Mouse (Mus musculus): ENCODE data around the gene Fam133b. TPM values are rescaled to one million over a fixed set of nuclear protein-coding genes. Genes with fewer than 3 reads are reported as not detected.
"Not testable (repeated sequence)": the region's sequence is repeated elsewhere in the genome, so short reads cannot be mapped to it uniquely, and the experiment has no call there.

Gene Fam133b
- polyA plus RNA-seq, 1 experiment from 2014 or later: 38.0 TPM

- peaks cover 100% of the 10 kb centered on the region for H3K36me3 ChIP-seq (replicated peaks)
- no peaks in the 10 kb centered on the region for H3K4me1 ChIP-seq
- peaks cover 6% of the 10 kb centered on the region; the same call in 1 of the 2 replicates for H3K9me3 ChIP-seq
- no peaks in the 10 kb centered on the region for H3K27me3 ChIP-seq (replicated peaks; ENCODE audit: low read depth, poor library complexity, severe bottlenecking)
- DNase-seq (ENCODE audit: low spot score): no peak
- H3K4me3 ChIP-seq: no peak overlapping the region
- no peak overlapping the region for H3K27ac ChIP-seq (replicated peaks)
- WGBS: 92% methylated on average over 2 of the region's 2 CpGs
These were observed 34.3 kb downstream of the Fam133b start for GRCm38 (mm10) chr5:3577939-3578338.

- Histone ChIP-seq H3K27me3 (replicated peaks; ENCODE audit: low read depth, poor library complexity, severe bottlenecking) (no peaks in the 10 kb centered on the region), H3K36me3 (replicated peaks) (peaks cover 100% of the 10 kb centered on the region)
- WGBS: 95% methylated on average over 7 of the region's 7 CpGs
These were observed 35.4 kb downstream of the Fam133b start for GRCm38 (mm10) chr5:3579066-3579465.

GRCm38 (mm10) chr5:3595693-3596398 lies 52.2 kb downstream of the Fam133b start, which contains the start of gene Pex1:
TSS of gene Pex1 (plus strand) at chr5:3596066.
- Histone ChIP-seq H3K9me3 (no peaks in the 10 kb centered on the region), H3K27me3 (replicated peaks; ENCODE audit: low read depth, poor library complexity, severe bottlenecking) (no peaks in the 10 kb centered on the region), H3K4me1 (peaks cover 18% of the 10 kb centered on the region), H3K4me3 (peak within 1 kb of the TSS; percentile 93), H3K27ac (replicated peaks) (peak within 1 kb of the TSS; percentile 84), H3K36me3 (replicated peaks) (peaks cover 19% of the 10 kb centered on the region)
- DNase-seq (ENCODE audit: low spot score): peak; percentile 97
- under 1% methylated on average over 50 of the region's 50 CpGs for WGBS

More at GRCm38 (mm10) chr5:3579066-3579465, 35.4 kb downstream of the Fam133b start:
- H3K9me3 ChIP-seq: peaks cover 6% of the 10 kb centered on the region; the same call in 1 of the 2 replicates
- no peaks in the 10 kb centered on the region for H3K4me1 ChIP-seq
- no peak overlapping the region for H3K27ac ChIP-seq (replicated peaks)
- no peak for DNase-seq (ENCODE audit: low spot score)
- no peak overlapping the region for H3K4me3 ChIP-seq

- Histone ChIP-seq H3K4me1 (peaks cover 18% of the 10 kb centered on the region), H3K36me3 (replicated peaks) (peaks cover 14% of the 10 kb centered on the region), H3K9me3 (no peaks in the 10 kb centered on the region), H3K27me3 (replicated peaks; ENCODE audit: low read depth, poor library complexity, severe bottlenecking) (no peaks in the 10 kb centered on the region), H3K4me3 (peak within 1 kb of the TSS; percentile 93), H3K27ac (replicated peaks) (peak within 1 kb of the TSS; percentile 84)
- under 1% methylated on average over 31 of the region's 31 CpGs for whole genome bisulfite sequencing
- DNase-seq (ENCODE audit: low spot score): peak; percentile 84
These were observed 52.8 kb downstream of the Fam133b start, which contains the start of gene Rbm48 for GRCm38 (mm10) chr5:3596399-3596766. TSS of gene Rbm48 (minus strand) at chr5:3596585.

- peak overlapping the region; percentile 93 for H3K4me3 ChIP-seq
- no peaks in the 10 kb centered on the region for H3K27me3 ChIP-seq (replicated peaks; ENCODE audit: low read depth, poor library complexity, severe bottlenecking)
- H3K36me3 ChIP-seq (replicated peaks): peaks cover 6% of the 10 kb centered on the region
- no peaks in the 10 kb centered on the region for H3K9me3 ChIP-seq
- H3K4me1 ChIP-seq: peaks cover 18% of the 10 kb centered on the region
- no peak overlapping the region for H3K27ac ChIP-seq (replicated peaks)
- DNase-seq (ENCODE audit: low spot score): no peak
These were observed 53.5 kb downstream of the Fam133b start for GRCm38 (mm10) chr5:3597171-3597570.

- Histone ChIP-seq H3K27ac (replicated peaks) (no peak overlapping the region), H3K4me1 (peaks cover 18% of the 10 kb centered on the region), H3K9me3 (no peaks in the 10 kb centered on the region), H3K27me3 (replicated peaks; ENCODE audit: low read depth, poor library complexity, severe bottlenecking) (no peaks in the 10 kb centered on the region), H3K4me3 (no peak overlapping the region), H3K36me3 (replicated peaks) (0 out of 2 replicates have a peak, but pooled peaks cover 3% of the 10 kb centered on the region)
- 88% methylated on average over 5 of the region's 5 CpGs for WGBS
- no peak for DNase-seq (ENCODE audit: low spot score)
These were observed 55.1 kb downstream of the Fam133b start for GRCm38 (mm10) chr5:3598766-3599165.

GRCm38 (mm10) chr5:3600298-3600697 lies 56.7 kb downstream of the Fam133b start:
- no peak for DNase-seq (ENCODE audit: low spot score)
- Histone ChIP-seq H3K4me3 (no peak overlapping the region), H3K36me3 (replicated peaks) (peaks cover 10% of the 10 kb centered on the region), H3K27me3 (replicated peaks; ENCODE audit: low read depth, poor library complexity, severe bottlenecking) (no peaks in the 10 kb centered on the region), H3K9me3 (no peaks in the 10 kb centered on the region), H3K27ac (replicated peaks) (no peak overlapping the region), H3K4me1 (peaks cover 8% of the 10 kb centered on the region)
- WGBS: 81% methylated on average over 1 of the region's 1 CpGs

GRCm38 (mm10) chr5:3600790-3601189 lies 57.2 kb downstream of the Fam133b start:
- Histone ChIP-seq H3K4me3 (no peak overlapping the region), H3K36me3 (replicated peaks) (peaks cover 15% of the 10 kb centered on the region), H3K4me1 (peaks cover 6% of the 10 kb centered on the region), H3K9me3 (no peaks in the 10 kb centered on the region), H3K27ac (replicated peaks) (no peak overlapping the region), H3K27me3 (replicated peaks; ENCODE audit: low read depth, poor library complexity, severe bottlenecking) (no peaks in the 10 kb centered on the region)
- 92% methylated on average over 3 of the region's 3 CpGs for WGBS
- DNase-seq (ENCODE audit: low spot score): no peak

- no peak overlapping the region for H3K4me3 ChIP-seq
- no peaks in the 10 kb centered on the region for H3K27me3 ChIP-seq (replicated peaks; ENCODE audit: low read depth, poor library complexity, severe bottlenecking)
- no peak for DNase-seq (ENCODE audit: low spot score)
- 94% methylated on average over 9 of the region's 9 CpGs for WGBS
- no peaks in the 10 kb centered on the region for H3K4me1 ChIP-seq
- peaks cover 62% of the 10 kb centered on the region for H3K36me3 ChIP-seq (replicated peaks)
- no peak overlapping the region for H3K27ac ChIP-seq (replicated peaks)
- H3K9me3 ChIP-seq: no peaks in the 10 kb centered on the region
These were observed 63.5 kb downstream of the Fam133b start for GRCm38 (mm10) chr5:3607114-3607513.

GRCm38 (mm10) chr5:3609241-3609640 lies 65.6 kb downstream of the Fam133b start:
- Histone ChIP-seq H3K36me3 (replicated peaks) (peaks cover 68% of the 10 kb centered on the region), H3K4me3 (no peak overlapping the region), H3K27ac (replicated peaks) (no peak overlapping the region), H3K9me3 (no peaks in the 10 kb centered on the region), H3K27me3 (replicated peaks; ENCODE audit: low read depth, poor library complexity, severe bottlenecking) (no peaks in the 10 kb centered on the region), H3K4me1 (no peaks in the 10 kb centered on the region)
- no peak for DNase-seq (ENCODE audit: low spot score)
- 92% methylated on average over 7 of the region's 7 CpGs for WGBS

GRCm38 (mm10) chr5:3611835-3612234 lies 68.2 kb downstream of the Fam133b start:
- H3K27ac ChIP-seq (replicated peaks); H3K4me1 ChIP-seq; H3K9me3 ChIP-seq; H3K27me3 ChIP-seq (replicated peaks; ENCODE audit: low read depth, poor library complexity, severe bottlenecking); H3K4me3 ChIP-seq; DNase-seq (ENCODE audit: low spot score): not testable (repeated sequence)
- 88% methylated on average over 2 of the region's 2 CpGs for WGBS
- H3K36me3 ChIP-seq (replicated peaks): peaks cover 64% of the 10 kb centered on the region

Measured in embryonic facial prominence, embryonic 10.5 days (tissue).